Mouse (Mus musculus): ENCODE results near the gene Gm9922.

DNA sequence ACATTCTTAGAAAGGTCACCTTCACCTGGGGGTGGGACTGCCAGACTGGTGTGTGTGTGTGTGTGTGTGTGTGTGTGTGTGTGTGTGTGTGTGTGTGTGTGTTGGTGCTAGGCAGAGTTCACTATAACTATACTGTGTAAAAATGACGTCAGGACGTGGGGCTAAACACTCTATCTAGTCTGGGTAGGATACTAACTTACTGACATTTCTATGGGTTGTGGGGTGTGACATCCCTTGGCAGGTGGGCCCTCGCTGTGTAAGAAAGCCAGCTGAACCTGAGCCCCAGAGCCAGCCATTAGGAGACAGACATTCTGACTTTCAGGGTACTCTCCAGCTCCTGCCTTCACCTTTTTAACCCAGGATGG lies 47.5 kb upstream of the Gm9922 start:
- TF ChIP-seq ZC3H11A (IDR thresholded peaks at IDR 0.05; ENCODE audit: borderline replicate concordance, low read depth, low read length) (no peak), HCFC1 (IDR thresholded peaks at IDR 0.05; ENCODE audit: borderline replicate concordance, insufficient read depth, low read length) (no peak), ZNF384 (IDR thresholded peaks at IDR 0.05; ENCODE audit: low read depth, low read length) (no peak), CHD2 (IDR thresholded peaks at IDR 0.05; ENCODE audit: low read depth, low read length) (no peak), MAFK (IDR thresholded peaks at IDR 0.05; ENCODE audit: insufficient read depth, low read depth, low read length) (no peak)
